Mouse (Mus musculus): ENCODE data around the gene Gm815.

- no peak for TF ChIP-seq GATA1 (IDR thresholded peaks at IDR 0.05; ENCODE audit: borderline replicate concordance, low read length)
- no peak for TF ChIP-seq FLI1 (IDR thresholded peaks at IDR 0.05; ENCODE audit: low read length)
These were observed 39.7 kb upstream of the Gm815 start for GRCm38 (mm10) chr19:26846017-26846285.

Measured in megakaryocyte, embryonic 14.5 days (primary cell).